Mouse (Mus musculus): ENCODE results near the gene Mettl7b. TPM values are rescaled to one million over a fixed set of nuclear protein-coding genes. Genes with fewer than 3 reads are reported as not detected.

Mettl7b gene
- polyA plus RNA-seq, 1 experiment from 2014 or later, result not detected

DNA sequence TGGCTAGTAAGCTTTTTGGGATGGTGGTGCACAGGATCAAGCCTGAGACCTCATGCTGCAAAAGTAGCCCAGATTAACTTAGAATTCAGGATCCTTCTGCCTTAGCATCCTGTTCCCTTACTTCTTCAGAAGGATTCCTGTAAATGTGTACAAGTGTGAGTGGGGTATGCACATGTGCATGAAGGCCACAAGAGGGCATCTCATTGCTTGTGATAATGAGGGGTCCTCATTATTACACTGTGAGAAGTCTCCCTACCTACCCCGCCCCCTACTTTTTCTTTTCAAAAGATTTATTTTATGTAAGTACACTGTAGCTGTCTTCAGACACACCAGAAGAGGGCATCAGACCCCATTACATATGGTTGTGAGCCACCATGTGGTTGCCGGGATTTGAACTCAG is 45.2 kb downstream of the Mettl7b start:
- H3K4me1 ChIP-seq (ENCODE audit: control insufficient read depth, insufficient read depth, low read length), result peaks cover 3% of the 10 kb centered on the region; the same call in 1 of the 2 replicates
- no peak overlapping the region for H3K27ac ChIP-seq (ENCODE audit: low read depth, low read length)
- no peaks in the 10 kb centered on the region for H3K9me3 ChIP-seq (ENCODE audit: control insufficient read depth, low read length)
- H3K4me3 ChIP-seq (ENCODE audit: low read depth, low read length), result no peak overlapping the region
- H3K9ac ChIP-seq (replicated peaks; ENCODE audit: low read depth, low read length), result no peak overlapping the region
- H3K27me3 ChIP-seq (ENCODE audit: control insufficient read depth, insufficient read depth, low read length), result no peaks in the 10 kb centered on the region
- no peaks in the 10 kb centered on the region for H3K36me3 ChIP-seq (ENCODE audit: control insufficient read depth, insufficient read depth, low read length)
- no peak for ATAC-seq (ENCODE audit: low read depth)
- WGBS, result 97% methylated on average over 2 of the region's 2 CpGs
- H3K4me2 ChIP-seq (ENCODE audit: low read depth, low read length), result no peak overlapping the region

- Histone ChIP-seq H3K9me3 (ENCODE audit: control insufficient read depth, low read length) (no peaks in the 10 kb centered on the region), H3K27ac (ENCODE audit: low read depth, low read length) (no peak overlapping the region; the same call in 1 of the 2 replicates), H3K27me3 (ENCODE audit: control insufficient read depth, insufficient read depth, low read length) (no peaks in the 10 kb centered on the region; the same call in 1 of the 2 replicates), H3K36me3 (ENCODE audit: control insufficient read depth, insufficient read depth, low read length) (no peaks in the 10 kb centered on the region), H3K4me3 (ENCODE audit: low read depth, low read length) (no peak overlapping the region), H3K4me1 (ENCODE audit: control insufficient read depth, insufficient read depth, low read length) (0 out of 2 replicates have a peak, but pooled peaks cover 3% of the 10 kb centered on the region), H3K4me2 (ENCODE audit: low read depth, low read length) (no peak overlapping the region), H3K9ac (replicated peaks; ENCODE audit: low read depth, low read length) (no peak overlapping the region)
- 77% methylated on average over 12 of the region's 12 CpGs for WGBS
- peak; percentile 15; the same call in 1 of the 2 replicates for ATAC-seq (ENCODE audit: low read depth)
Measured at GRCm38 (mm10) chr10:128913696-128914095, 47.1 kb downstream of the Mettl7b start.

GRCm38 (mm10) chr10:128913219-128913618 is 47.6 kb downstream of the Mettl7b start:
- peak; percentile 42 for ATAC-seq (ENCODE audit: low read depth)
- H3K27ac ChIP-seq (ENCODE audit: low read depth, low read length), result no peak overlapping the region; the same call in 1 of the 2 replicates
- H3K4me2 ChIP-seq (ENCODE audit: low read depth, low read length), result no peak overlapping the region
- H3K27me3 ChIP-seq (ENCODE audit: control insufficient read depth, insufficient read depth, low read length), result no peaks in the 10 kb centered on the region; the same call in 1 of the 2 replicates
- H3K36me3 ChIP-seq (ENCODE audit: control insufficient read depth, insufficient read depth, low read length), result no peaks in the 10 kb centered on the region
- no peak overlapping the region for H3K4me3 ChIP-seq (ENCODE audit: low read depth, low read length)
- H3K4me1 ChIP-seq (ENCODE audit: control insufficient read depth, insufficient read depth, low read length), result no peaks in the 10 kb centered on the region
- H3K9ac ChIP-seq (replicated peaks; ENCODE audit: low read depth, low read length), result no peak overlapping the region
- 10% methylated on average over 5 of the region's 5 CpGs for WGBS
- H3K9me3 ChIP-seq (ENCODE audit: control insufficient read depth, low read length), result no peaks in the 10 kb centered on the region

DNA sequence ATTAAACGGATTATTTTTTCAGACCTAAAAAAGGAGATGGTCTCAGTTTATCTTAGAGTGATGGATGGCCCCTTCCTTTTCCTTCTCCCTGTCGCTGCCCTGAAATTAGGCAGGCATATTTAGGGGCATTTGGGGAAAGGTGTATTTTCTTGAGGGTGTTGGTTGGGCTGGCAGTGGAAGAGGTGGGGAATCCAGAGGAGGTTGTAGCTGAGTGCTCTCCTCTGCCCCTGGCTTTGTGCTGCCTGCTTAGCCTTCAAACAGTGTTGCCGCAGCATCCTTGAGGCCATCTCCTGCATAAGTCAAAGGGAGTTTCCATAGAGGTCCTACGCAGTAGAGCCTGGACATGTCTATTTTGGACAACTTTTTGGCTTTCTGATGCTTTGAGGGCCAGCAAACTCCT is 48.0 kb downstream of the Mettl7b start:
- H3K9me3 ChIP-seq (ENCODE audit: control insufficient read depth, low read length), result no peaks in the 10 kb centered on the region
- H3K4me3 ChIP-seq (ENCODE audit: low read depth, low read length), result no peak overlapping the region
- no peak for ATAC-seq (ENCODE audit: low read depth)
- H3K27ac ChIP-seq (ENCODE audit: low read depth, low read length), result no peak overlapping the region
- H3K36me3 ChIP-seq (ENCODE audit: control insufficient read depth, insufficient read depth, low read length), result no peaks in the 10 kb centered on the region
- WGBS, result 85% methylated on average over 4 of the region's 4 CpGs
- H3K9ac ChIP-seq (replicated peaks; ENCODE audit: low read depth, low read length), result no peak overlapping the region
- H3K4me1 ChIP-seq (ENCODE audit: control insufficient read depth, insufficient read depth, low read length), result no peaks in the 10 kb centered on the region
- no peaks in the 10 kb centered on the region; the same call in 1 of the 2 replicates for H3K27me3 ChIP-seq (ENCODE audit: control insufficient read depth, insufficient read depth, low read length)
- no peak overlapping the region; the same call in 1 of the 2 replicates for H3K4me2 ChIP-seq (ENCODE audit: low read depth, low read length)

GRCm38 (mm10) chr10:128912268-128912667 is 48.5 kb downstream of the Mettl7b start:
- Histone ChIP-seq H3K4me1 (ENCODE audit: control insufficient read depth, insufficient read depth, low read length) (no peaks in the 10 kb centered on the region), H3K27me3 (ENCODE audit: control insufficient read depth, insufficient read depth, low read length) (no peaks in the 10 kb centered on the region; the same call in 1 of the 2 replicates), H3K4me2 (ENCODE audit: low read depth, low read length) (no peak overlapping the region), H3K4me3 (ENCODE audit: low read depth, low read length) (no peak overlapping the region), H3K9me3 (ENCODE audit: control insufficient read depth, low read length) (no peaks in the 10 kb centered on the region), H3K27ac (ENCODE audit: low read depth, low read length) (no peak overlapping the region), H3K9ac (replicated peaks; ENCODE audit: low read depth, low read length) (no peak overlapping the region), H3K36me3 (ENCODE audit: control insufficient read depth, insufficient read depth, low read length) (no peaks in the 10 kb centered on the region)
- WGBS, result 91% methylated on average over 3 of the region's 4 CpGs
- no peak for ATAC-seq (ENCODE audit: low read depth)

- Histone ChIP-seq H3K4me3 (ENCODE audit: low read depth, low read length) (no peak overlapping the region), H3K4me2 (ENCODE audit: low read depth, low read length) (no peak overlapping the region), H3K9me3 (ENCODE audit: control insufficient read depth, low read length) (no peaks in the 10 kb centered on the region), H3K36me3 (ENCODE audit: control insufficient read depth, insufficient read depth, low read length) (no peaks in the 10 kb centered on the region), H3K27ac (ENCODE audit: low read depth, low read length) (no peak overlapping the region), H3K27me3 (ENCODE audit: control insufficient read depth, insufficient read depth, low read length) (no peaks in the 10 kb centered on the region; the same call in 1 of the 2 replicates), H3K9ac (replicated peaks; ENCODE audit: low read depth, low read length) (no peak overlapping the region), H3K4me1 (ENCODE audit: control insufficient read depth, insufficient read depth, low read length) (no peaks in the 10 kb centered on the region)
- WGBS, result 92% methylated on average over 6 of the region's 6 CpGs
- no peak for ATAC-seq (ENCODE audit: low read depth)
Measured at GRCm38 (mm10) chr10:128911430-128911829, 49.4 kb downstream of the Mettl7b start.

- peak overlapping the region; percentile 67 for H3K4me3 ChIP-seq (ENCODE audit: low read depth, low read length)
- H3K27me3 ChIP-seq (ENCODE audit: control insufficient read depth, insufficient read depth, low read length), result no peaks in the 10 kb centered on the region; the same call in 1 of the 2 replicates
- H3K9me3 ChIP-seq (ENCODE audit: control insufficient read depth, low read length), result no peaks in the 10 kb centered on the region
- H3K27ac ChIP-seq (ENCODE audit: low read depth, low read length), result peak overlapping the region; percentile 48; the same call in 1 of the 2 replicates
- H3K4me2 ChIP-seq (ENCODE audit: low read depth, low read length), result peak overlapping the region; percentile 75
- no peaks in the 10 kb centered on the region for H3K36me3 ChIP-seq (ENCODE audit: control insufficient read depth, insufficient read depth, low read length)
- H3K9ac ChIP-seq (replicated peaks; ENCODE audit: low read depth, low read length), result peak overlapping the region; percentile 81
- 2% methylated on average over 57 of the region's 66 CpGs for WGBS
- peak; percentile 33 for ATAC-seq (ENCODE audit: low read depth)
- H3K4me1 ChIP-seq (ENCODE audit: control insufficient read depth, insufficient read depth, low read length), result no peaks in the 10 kb centered on the region
Measured at GRCm38 (mm10) chr10:128910066-128910841, 50.5 kb downstream of the Mettl7b start.

GRCm38 (mm10) chr10:128909567-128910028 is 51.2 kb downstream of the Mettl7b start:
- WGBS, result under 1% methylated on average over 28 of the region's 41 CpGs
- peak; percentile 56 for ATAC-seq (ENCODE audit: low read depth)
- no peaks in the 10 kb centered on the region for H3K9me3 ChIP-seq (ENCODE audit: control insufficient read depth, low read length)
- no peaks in the 10 kb centered on the region; the same call in 1 of the 2 replicates for H3K27me3 ChIP-seq (ENCODE audit: control insufficient read depth, insufficient read depth, low read length)
- H3K27ac ChIP-seq (ENCODE audit: low read depth, low read length), result peak overlapping the region; percentile 48; the same call in 1 of the 2 replicates
- no peaks in the 10 kb centered on the region for H3K4me1 ChIP-seq (ENCODE audit: control insufficient read depth, insufficient read depth, low read length)
- H3K36me3 ChIP-seq (ENCODE audit: control insufficient read depth, insufficient read depth, low read length), result no peaks in the 10 kb centered on the region
- H3K4me3 ChIP-seq (ENCODE audit: low read depth, low read length), result peak overlapping the region; percentile 67
- peak overlapping the region; percentile 81 for H3K9ac ChIP-seq (replicated peaks; ENCODE audit: low read depth, low read length)
- H3K4me2 ChIP-seq (ENCODE audit: low read depth, low read length), result peak overlapping the region; percentile 75

Data from neural tube, embryonic 14.5 days (tissue).